Mouse (Mus musculus) cerebellum, adult (tissue): ENCODE measurements at regions not wholly inside any gene's neighbourhood (a gene's known extent, or its start where the extent isn't known, plus 50 kb on each side); places are given as distances from the start of the nearest gene placed in this dataset.
"Not testable (repeated sequence)": the region's sequence is repeated elsewhere in the genome, so short reads cannot be mapped to it uniquely, and the experiment has no call there.

Experiments
- ATAC-seq: cut with Nextera tagmentation; 2 replicates; pipeline ENCODE4 v1.9.2; 2017; ENCODE audit warnings: mild to moderate bottlenecking, moderate library complexity, mixed read lengths; ENCODE audit not compliant: insufficient number of reproducible peaks, low FRiP score, low TSS enrichment

- ATAC-seq, result no peak
Measured at GRCm38 (mm10) chr2:92664939-92665338, 65.4 kb downstream of the Chst1 start.

GRCm38 (mm10) chr2:92667192-92667591, 67.7 kb downstream of the Chst1 start:
- ATAC-seq, result no peak

DNA sequence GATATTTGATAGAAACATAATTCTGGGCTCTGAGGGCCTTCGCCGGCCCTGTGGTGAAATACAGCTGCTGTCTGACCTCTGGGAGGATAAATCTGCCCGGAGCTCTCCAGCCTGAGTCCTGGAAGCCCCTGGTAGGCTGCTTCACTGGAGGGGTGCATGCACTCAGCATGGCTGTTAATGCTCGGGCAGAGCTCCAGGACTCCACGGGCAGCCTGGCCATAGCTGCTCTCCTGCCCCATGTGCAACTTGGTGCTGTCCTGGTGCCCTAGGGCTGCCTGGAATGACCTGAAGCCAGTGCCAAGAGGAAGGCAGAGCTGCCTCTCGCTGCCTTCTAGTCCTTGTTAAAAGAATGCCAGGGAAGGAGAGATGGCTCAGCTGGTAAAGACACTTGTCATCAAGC, 68.2 kb downstream of the Chst1 start:
- no peak for ATAC-seq

- ATAC-seq, result not testable (repeated sequence)
Measured at GRCm38 (mm10) chr2:92669431-92670081, 70.0 kb downstream of the Chst1 start.

DNA sequence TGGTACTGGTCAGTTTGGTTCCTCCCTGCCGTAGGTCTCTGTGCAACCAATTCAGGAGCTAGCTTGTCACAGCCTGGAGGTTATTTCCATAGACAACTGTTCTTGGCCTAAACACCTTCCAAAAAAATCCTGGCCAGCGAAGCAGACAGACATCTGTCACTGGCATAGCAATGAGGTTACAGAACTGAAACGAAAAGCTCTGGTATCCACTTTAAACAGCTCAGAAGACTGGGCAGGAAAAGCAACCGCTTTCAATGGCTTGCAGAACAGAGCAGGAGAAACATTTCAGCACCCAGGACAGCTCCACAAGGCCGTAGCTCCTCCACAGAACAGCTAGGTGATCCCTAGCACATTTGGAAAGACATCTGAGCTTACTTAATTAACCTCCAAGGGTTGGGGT, 72.1 kb downstream of the Chst1 start:
- ATAC-seq, result 0 out of 2 replicates have a peak, but pooled peaks have one; percentile 38

GRCm38 (mm10) chr2:92672106-92672505, 72.6 kb downstream of the Chst1 start:
- ATAC-seq, result no peak

GRCm38 (mm10) chr2:92673064-92673813, 73.7 kb downstream of the Chst1 start:
- no peak for ATAC-seq

DNA sequence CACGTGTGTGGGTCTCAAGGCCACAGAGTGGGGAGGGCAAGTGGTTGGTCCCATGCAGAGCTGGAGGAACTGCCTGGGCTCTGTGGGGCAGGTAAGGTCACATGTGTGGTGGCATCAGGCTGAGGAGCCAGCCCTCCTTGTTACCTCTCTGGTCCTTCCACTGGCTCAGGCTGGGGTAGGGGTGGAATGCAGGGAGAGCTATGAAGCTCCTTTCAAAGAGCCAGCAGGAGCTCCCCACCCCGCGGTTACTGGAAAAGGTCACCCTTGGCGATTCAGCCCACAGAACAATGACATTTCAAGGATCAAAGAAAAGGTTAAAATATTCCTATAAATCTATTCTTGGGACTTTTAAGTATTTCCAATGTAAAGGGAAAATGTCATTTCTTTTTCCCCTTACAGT, 74.4 kb downstream of the Chst1 start:
- ATAC-seq, result no peak

- no peak for ATAC-seq
Measured at GRCm38 (mm10) chr2:92675247-92675646, 75.7 kb downstream of the Chst1 start.

GRCm38 (mm10) chr2:92678276-92678930, 78.9 kb downstream of the Chst1 start:
- ATAC-seq, result no peak

DNA sequence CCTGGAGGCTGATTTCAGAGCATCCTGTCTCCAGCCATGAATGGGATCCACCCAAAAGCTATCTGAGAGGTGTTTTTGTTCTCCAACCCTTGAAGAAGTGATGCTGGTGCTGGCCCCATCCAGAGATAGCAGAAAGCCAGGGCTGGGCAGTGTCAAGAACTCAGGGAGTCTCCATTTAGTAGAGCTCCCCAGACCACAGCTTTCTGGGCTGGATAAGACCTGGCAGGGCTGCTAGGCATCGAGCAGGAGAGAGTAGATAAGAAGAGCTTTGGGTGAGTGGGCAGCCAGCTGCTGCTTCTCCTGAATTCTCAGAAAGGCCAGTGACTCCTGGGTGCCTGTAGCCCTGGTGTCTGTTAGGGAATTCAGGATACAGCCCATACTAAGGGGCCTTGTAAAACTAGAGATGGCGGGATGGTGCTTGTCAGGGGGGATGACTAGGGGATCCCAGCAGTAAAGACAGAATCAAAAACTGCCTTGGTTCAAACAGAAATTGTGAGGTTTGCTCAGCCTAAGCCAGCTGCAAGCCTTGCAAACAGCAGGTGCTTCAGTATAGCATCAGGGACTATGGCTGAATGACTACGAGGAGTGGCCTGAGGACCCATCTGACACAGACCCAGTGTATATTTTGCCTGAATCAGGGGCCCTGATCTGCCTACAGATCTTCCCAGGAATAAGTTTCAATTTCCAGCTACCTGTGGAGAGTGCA, 79.6 kb downstream of the Chst1 start:
- ATAC-seq, result no peak

DNA sequence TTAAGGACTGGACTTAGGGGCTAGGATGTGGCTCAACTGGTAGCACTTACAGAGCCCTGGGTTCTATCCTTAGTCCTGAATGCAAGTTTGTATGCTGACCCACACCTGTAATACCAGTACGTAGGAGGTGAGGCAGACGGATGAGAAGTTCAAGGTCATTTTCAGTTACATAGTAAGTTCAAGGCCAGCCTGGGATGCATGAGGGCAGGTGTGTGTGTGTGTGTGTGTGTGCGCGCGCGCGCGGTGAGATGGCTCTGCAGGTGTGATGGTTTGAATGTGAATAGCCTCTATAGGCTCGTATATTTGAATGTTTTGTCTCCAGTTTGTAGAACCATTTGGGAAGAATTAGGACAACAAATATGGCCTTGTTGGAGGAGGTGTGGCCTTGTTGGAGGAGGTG, 82.7 kb downstream of the Chst1 start:
- no peak for ATAC-seq

GRCm38 (mm10) chr2:92687702-92688101, 88.2 kb downstream of the Chst1 start:
- ATAC-seq, result no peak

DNA sequence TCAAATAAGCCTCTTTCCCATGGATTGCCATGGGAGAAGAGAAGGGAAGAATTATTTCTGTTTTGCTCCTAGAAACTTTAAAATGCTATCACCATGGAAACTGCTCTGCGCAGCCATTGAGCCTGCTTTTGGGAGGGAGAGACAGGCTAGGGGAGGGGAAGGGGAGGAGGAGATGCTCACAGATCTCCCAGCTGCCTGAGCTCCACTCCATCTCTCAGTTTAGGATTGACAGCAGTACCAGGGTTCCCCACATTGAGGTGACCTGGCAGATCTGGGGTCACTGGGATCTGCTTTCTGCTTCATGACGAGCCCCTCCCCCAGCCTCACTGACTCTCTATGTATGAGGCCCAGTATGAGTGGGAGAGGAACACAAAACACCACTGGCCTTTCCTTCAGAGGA, 89.7 kb downstream of the Chst1 start:
- ATAC-seq, result no peak

DNA sequence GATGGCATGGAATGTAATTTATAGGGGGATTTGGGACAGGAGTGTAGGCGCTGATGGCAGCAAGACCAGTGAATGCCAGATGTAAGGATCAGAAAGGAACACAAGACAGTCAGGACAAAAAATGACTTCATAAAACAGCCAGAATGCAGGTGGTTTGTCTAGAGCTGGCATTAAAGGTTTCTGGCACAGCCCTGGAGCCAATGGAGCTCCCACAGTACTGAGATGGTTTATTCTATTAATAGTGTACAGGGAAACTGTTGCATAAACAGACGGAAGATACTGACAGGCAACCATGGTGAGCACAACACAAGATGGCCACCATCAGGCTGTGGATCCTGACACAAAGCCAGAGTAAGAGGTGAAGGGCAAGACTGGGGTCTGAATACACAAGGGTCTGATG, 90.8 kb downstream of the Chst1 start:
- ATAC-seq, result no peak

GRCm38 (mm10) chr2:92691438-92691837, 91.9 kb downstream of the Chst1 start:
- no peak for ATAC-seq

- peak; percentile 47; the same call in 1 of the 2 replicates for ATAC-seq
Measured at GRCm38 (mm10) chr2:92692623-92693022, 93.1 kb downstream of the Chst1 start.

GRCm38 (mm10) chr2:92693024-92693423, 93.5 kb downstream of the Chst1 start:
- no peak for ATAC-seq

- no peak for ATAC-seq
Measured at GRCm38 (mm10) chr2:92694797-92695196, 95.3 kb downstream of the Chst1 start.

DNA sequence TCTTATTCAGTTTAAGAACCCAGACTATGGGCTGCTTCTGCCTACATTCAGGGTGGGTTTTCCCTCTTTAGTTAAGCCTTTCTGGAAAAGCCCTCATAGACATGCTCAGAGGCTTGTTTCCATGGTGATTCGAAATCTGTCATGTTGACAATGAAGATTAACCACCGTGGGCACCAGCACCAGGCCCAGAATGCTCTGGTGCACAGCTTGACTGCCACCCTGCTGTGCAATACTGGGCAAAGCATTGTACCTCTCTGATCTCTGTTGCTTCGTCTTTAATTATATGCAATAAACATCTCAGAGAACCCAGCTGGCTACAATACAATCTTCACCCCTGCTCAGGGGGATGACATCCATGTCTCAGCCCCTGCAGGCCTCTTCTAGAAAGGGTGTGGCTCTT, 96.4 kb downstream of the Chst1 start:
- no peak for ATAC-seq

DNA sequence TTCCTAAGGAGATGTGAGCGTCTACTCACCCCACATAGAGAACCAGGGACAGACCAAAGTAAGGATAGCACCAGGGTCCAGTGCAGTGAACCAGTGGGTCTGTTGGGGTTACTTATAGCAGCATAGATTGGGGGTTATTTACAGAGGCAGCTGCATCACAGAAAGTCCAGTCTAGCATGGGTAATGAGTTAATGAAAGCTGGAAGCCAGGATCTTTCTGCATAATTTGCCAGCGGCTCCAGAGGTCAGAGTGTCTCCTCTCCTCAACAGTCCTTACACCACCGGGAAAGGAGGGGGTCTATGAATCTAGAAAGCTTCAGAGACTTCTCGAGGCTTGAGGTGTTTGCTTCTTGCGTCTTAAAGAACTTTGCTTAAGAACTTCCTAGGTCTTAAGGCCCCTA, 98.2 kb downstream of the Chst1 start:
- ATAC-seq, result no peak
